8 mouse cellular contexts compared by ENCODE assay signal in genomic region chr11:51858528-51859051, GRCm38 (mm10). TPM values are rescaled to one million over a fixed set of nuclear protein-coding genes. Genes with fewer than 3 reads are reported as not detected.
DNase-seq lines count a peak whose midpoint lies in the region; ATAC-seq and TF ChIP-seq lines count a peak whose summit lies in the region.

No protein-coding gene starts in this region.

- peak; percentile 23 for ATAC-seq in Patski

- 4% methylated on average over 26 of the region's 28 CpGs for WGBS in macrophage (ENCODE audit: missing documents)

- peaks cover 17% of the 10 kb centered on the region for H3K79me2 ChIP-seq in macrophage (ENCODE audit: inconsistent target)

- CTCF ChIA-PET in Patski (lab: Charles Lee), result interaction anchor here (0.7 to 1.5 kb wide), 2 partner anchors 11 to 57 kb away, joined by 3 to 4 read pairs; no protein-coding TSS in a partner anchor

- no peak for DNase-seq in Patski (ENCODE audit: low read depth, low spot score)
- peak; percentile 28 to 33 for DNase-seq in cerebellum, postnatal 4 days (ENCODE audit: low spot score in 2 of 2)
- DNase-seq in gastrocnemius, postnatal 10 days, result peak; percentile 66
- DNase-seq in induced T-regulatory cell, adult 2 months (ENCODE audit: low read depth), result peak; percentile 77
- peak; percentile 65 to 71 for DNase-seq in left cerebral cortex, adult 8-10 months (ENCODE audit: low spot score in 2 of 2)
- DNase-seq in right cerebral cortex, postnatal 10 days (ENCODE audit: low spot score in 2 of 2), result peak; percentile 61 to 65
- peak; percentile 83 for DNase-seq in urinary bladder, postnatal 14 days (ENCODE audit: low spot score)

- peak overlapping the region; percentile 56 for H3K4me3 ChIP-seq in macrophage (ENCODE audit: inconsistent target)

- peak overlapping the region; percentile 95 for H3K27ac ChIP-seq in macrophage

- no peak for TF ChIP-seq CTCF in Patski (IDR thresholded peaks at IDR 0.05)

- in situ Hi-C loops in Patski (cut with MboI; ENCODE audit: low pct_unique_long_range_greater_than_20kb), result loop anchor here (5.0 kb wide), 1 partner anchor 109 kb away; the partner anchor contains the start of gene Cdkn2aipnl

- no peaks in the 10 kb centered on the region for H3K27me3 ChIP-seq in Patski

- H3K36me3 ChIP-seq in macrophage (ENCODE audit: inconsistent target), result no peaks in the 10 kb centered on the region

- POLR2A ChIA-PET in Patski (lab: Charles Lee), result interaction anchor here (0.6 to 5.1 kb wide), 14 partner anchors 8 to 376 kb away, joined by 3 to 38 read pairs (median 4); partner anchors contain the start of gene Cdkn2aipnl

RNA-seq across cellular contexts. Expression of gene Jade2, which starts 1.1 kb away (rescaled TPM):
- polyA plus RNA-seq in Patski (2021) (31.6 TPM), macrophage (2018) (30.8 to 37.9 TPM (median 31.3 TPM) in 3 replicates)
- 1 to 10 TPM; 2.3 to 2.6 TPM for total RNA-seq in gastrocnemius, postnatal 10 days (2021)
- total RNA-seq in left cerebral cortex, adult 8-10 months (2022), result 10 to 100 TPM; 53.5 to 60.9 (median 57.6) TPM
- 100 to 1,000 TPM in 5 of 26 experiments, 10 to 100 TPM in 21; 20.0 to 162 (median 72.9) TPM for total RNA-seq in macrophage (2018; cell fraction: chromatin; rRNA removed)
- total RNA-seq in macrophage (2018; cell fraction: cytosol; rRNA removed), result 10 to 100 TPM; 25.3 to 91.3 (median 56.1) TPM
- total RNA-seq in macrophage (2018; cell fraction: nucleus; rRNA removed), result 100 to 1,000 TPM in 5 of 26 experiments, 10 to 100 TPM in 21; 28.2 to 135 (median 67.7) TPM

Comparison
In these comparisons a context has a peak if more than half of its experiments do, and no peak if none do; other contexts are left out.
1. RNA of gene Jade2, which starts 1.1 kb away (total RNA-seq): 53.5 to 60.9 TPM in left cerebral cortex, adult 8-10 months; 2.3 to 2.6 TPM in gastrocnemius, postnatal 10 days; every median in the first group is over 10 times any median in the second.